Comparison of ENCODE assay signal across 13 mouse cellular contexts in the genomic region with DNA sequence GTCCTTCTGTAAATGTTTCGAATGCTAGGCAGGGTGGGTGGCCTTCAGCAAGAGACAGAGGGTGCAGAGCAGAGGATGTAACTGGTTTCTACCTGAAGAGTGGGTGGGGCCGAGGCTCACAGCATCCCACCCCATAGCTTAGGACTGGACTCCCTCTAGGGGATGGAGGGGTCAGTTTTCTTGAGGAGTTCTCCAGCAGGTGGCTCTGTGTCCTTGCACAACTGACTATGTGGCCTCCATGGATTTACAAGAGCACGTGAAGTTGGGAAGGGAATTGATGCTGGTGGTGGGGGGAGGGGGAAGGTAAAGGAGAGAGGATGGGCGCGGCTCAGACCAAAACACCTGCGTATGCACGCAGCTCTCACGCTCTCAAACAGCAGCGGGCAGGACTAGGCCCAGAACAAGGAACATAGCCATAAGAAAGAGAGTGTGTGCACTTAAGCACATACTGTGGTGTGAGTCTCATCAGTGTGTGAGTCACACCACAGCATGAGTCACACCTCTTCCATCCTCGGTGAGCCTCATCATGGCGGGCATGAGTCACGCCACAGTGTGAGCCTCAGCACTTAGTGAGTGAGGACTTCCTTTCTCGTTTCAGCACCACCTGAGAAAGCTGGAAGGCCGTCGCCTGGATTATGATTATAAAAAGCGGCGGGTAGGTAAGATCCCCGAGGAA. TPM values are rescaled to one million over a fixed set of nuclear protein-coding genes. Genes with fewer than 3 reads are reported as not detected.
DNase-seq lines count a peak whose midpoint lies in the region; ATAC-seq and TF ChIP-seq lines count a peak whose summit lies in the region.
"Had no signal": no experiment of that assay in that cellular context is flagged by ENCODE, and none has a peak within 500 bp of the region (broad histone marks: within the 10 kb centered on the region; RNA-seq: fewer than 3 reads in every experiment).

No protein-coding gene starts in this region.

- H3K36me3 ChIP-seq in hindbrain, postnatal 0 days (ENCODE audit: insufficient read depth, low read length), result no peaks in the 10 kb centered on the region
- no peaks in the 10 kb centered on the region for H3K36me3 ChIP-seq in hindbrain, embryonic 11.5 days (ENCODE audit: control insufficient read depth, insufficient read depth, low read length)
- no peaks in the 10 kb centered on the region for H3K36me3 ChIP-seq in stomach, embryonic 16.5 days (ENCODE audit: control insufficient read depth, insufficient read depth, low read length)
- H3K36me3 ChIP-seq: liver, embryonic 13.5 days; midbrain, embryonic 12.5 days had no signal

- no peak overlapping the region for H3K4me2 ChIP-seq in hindbrain, postnatal 0 days (ENCODE audit: low read depth, low read length)
- H3K4me2 ChIP-seq in hindbrain, embryonic 11.5 days (replicated peaks; ENCODE audit: low read depth, low read length), result no peak overlapping the region
- H3K4me2 ChIP-seq in stomach, embryonic 16.5 days (ENCODE audit: low read depth, low read length), result no peak overlapping the region
- H3K4me2 ChIP-seq: liver, embryonic 13.5 days; midbrain, embryonic 12.5 days had no signal

- no peaks in the 10 kb centered on the region for H3K27me3 ChIP-seq in hindbrain, postnatal 0 days (ENCODE audit: insufficient read depth, low read length)
- H3K27me3 ChIP-seq in hindbrain, embryonic 11.5 days (ENCODE audit: control insufficient read depth, insufficient read depth, low read length), result no peaks in the 10 kb centered on the region
- no peaks in the 10 kb centered on the region for H3K27me3 ChIP-seq in stomach, embryonic 16.5 days (ENCODE audit: control insufficient read depth, insufficient read depth, low read length)
- H3K27me3 ChIP-seq: liver, embryonic 13.5 days; midbrain, embryonic 12.5 days had no signal

- ATAC-seq in hindbrain, postnatal 0 days, result peak; percentile 34; the same call in 1 of the 2 replicates
- ATAC-seq in hindbrain, embryonic 11.5 days (ENCODE audit: low FRiP score), result no peak
- peak; percentile 45; the same call in 1 of the 2 replicates for ATAC-seq in stomach, embryonic 16.5 days (ENCODE audit: insufficient read depth, low FRiP score)
- no peak for ATAC-seq in erythroid progenitor cell, adult 5-6 weeks (replicated peaks; ENCODE audit: low FRiP score, poor library complexity, severe bottlenecking)

- no peak overlapping the region for H3K9ac ChIP-seq in hindbrain, postnatal 0 days (replicated peaks; ENCODE audit: low read length)
- no peak overlapping the region for H3K9ac ChIP-seq in hindbrain, embryonic 11.5 days (ENCODE audit: low read depth, low read length)
- H3K9ac ChIP-seq in stomach, embryonic 16.5 days (ENCODE audit: low read length), result no peak overlapping the region
- H3K9ac ChIP-seq: liver, embryonic 13.5 days; midbrain, embryonic 12.5 days had no signal

- peak; percentile 23 for DNase-seq in hindbrain, postnatal 0 days (ENCODE audit: low spot score)
- no peak for DNase-seq in hindbrain, embryonic 11.5 days (ENCODE audit: low spot score)
- DNase-seq in right cerebral cortex, adult 18-20 months, result peak; percentile 77
- DNase-seq in right cerebral cortex, postnatal 10 days (ENCODE audit: low spot score in 2 of 2), result no peak
- peak; percentile 47 to 59 for DNase-seq in adrenal gland, postnatal 36 days
- no peak for DNase-seq in thymus, postnatal 36 days
- DNase-seq: cerebellum, adult 11-12 months; gastrocnemius, postnatal 25 days; liver, embryonic 13.5 days had no signal

- H3K4me1 ChIP-seq in hindbrain, postnatal 0 days (ENCODE audit: insufficient read depth, low read length), result no peaks in the 10 kb centered on the region
- H3K4me1 ChIP-seq in hindbrain, embryonic 11.5 days (replicated peaks; ENCODE audit: control insufficient read depth, insufficient read depth, low read length), result no peaks in the 10 kb centered on the region
- no peaks in the 10 kb centered on the region for H3K4me1 ChIP-seq in stomach, embryonic 16.5 days (ENCODE audit: control insufficient read depth, insufficient read depth, low read length)
- H3K4me1 ChIP-seq: liver, embryonic 13.5 days; midbrain, embryonic 12.5 days had no signal

- H3K4me3 ChIP-seq in hindbrain, postnatal 0 days (ENCODE audit: low read length), result no peak overlapping the region
- no peak overlapping the region for H3K4me3 ChIP-seq in hindbrain, embryonic 11.5 days (ENCODE audit: low read depth, low read length)
- H3K4me3 ChIP-seq in stomach, embryonic 16.5 days (replicated peaks; ENCODE audit: low read length), result no peak overlapping the region
- H3K4me3 ChIP-seq: layer of hippocampus, adult 2 months; liver, embryonic 13.5 days; midbrain, embryonic 12.5 days had no signal

- H3K9me3 ChIP-seq in hindbrain, postnatal 0 days (ENCODE audit: low read length), result no peaks in the 10 kb centered on the region
- H3K9me3 ChIP-seq in hindbrain, embryonic 11.5 days (ENCODE audit: control insufficient read depth, low read length), result no peaks in the 10 kb centered on the region
- no peaks in the 10 kb centered on the region for H3K9me3 ChIP-seq in stomach, embryonic 16.5 days (replicated peaks; ENCODE audit: control insufficient read depth, low read length)
- H3K9me3 ChIP-seq: liver, embryonic 13.5 days; midbrain, embryonic 12.5 days had no signal

- peak; percentile 63 for TF ChIP-seq CTCF in hindbrain, postnatal 0 days (IDR thresholded peaks at IDR 0.05; ENCODE audit: low read depth)

- H3K27ac ChIP-seq in hindbrain, postnatal 0 days, result no peak overlapping the region
- H3K27ac ChIP-seq in hindbrain, embryonic 11.5 days (ENCODE audit: low read depth, low read length), result no peak overlapping the region
- no peak overlapping the region for H3K27ac ChIP-seq in stomach, embryonic 16.5 days (ENCODE audit: low read length)
- H3K27ac ChIP-seq: layer of hippocampus, adult 2 months; liver, embryonic 13.5 days; midbrain, embryonic 12.5 days had no signal

- WGBS in hindbrain, postnatal 0 days, result 83% methylated on average over 18 of the region's 18 CpGs
- 81% methylated on average over 18 of the region's 18 CpGs for WGBS in hindbrain, embryonic 11.5 days
- 66% methylated on average over 18 of the region's 18 CpGs for WGBS in stomach, embryonic 16.5 days

RNA-seq across cellular contexts. Expression of a gene that starts 59.8 kb away (rescaled TPM):
- total RNA-seq in hindbrain, postnatal 0 days (2014; rRNA removed), result 3.5 and 9.7 TPM in 2 replicates
- 1.5 and 2.3 TPM in 2 replicates for polyA plus RNA-seq in hindbrain, postnatal 0 days (2015; fragmentation: Nextera tagmentation; extraction: Ambion mirVana)
- polyA plus RNA-seq in hindbrain, embryonic 11.5 days (2014; fragmentation: Nextera tagmentation; extraction: Ambion mirVana), result 0.15 and 0.66 TPM in 2 replicates
- total RNA-seq in adrenal gland, postnatal 36 days (2021), result 1 to 10 TPM; 2.0 to 3.4 TPM
- polyA plus RNA-seq in stomach, embryonic 16.5 days (2015; fragmentation: Nextera tagmentation; extraction: Ambion mirVana), result 2.2 and 2.3 TPM in 2 replicates
- under 0.01 TPM in 1 of 2 replicates, not detected in the other for total RNA-seq in erythroid progenitor cell, adult 5-6 weeks (2015; ENCODE audit: low replicate concordance)
- not detected in 2 replicates for total RNA-seq in erythroid progenitor cell, adult 5-6 weeks (2017; ENCODE audit: low replicate concordance)

Comparison
In these comparisons a context has a peak if more than half of its experiments do, and no peak if none do; other contexts are left out.
1. ATAC-seq: peak in hindbrain, postnatal 0 days (single experiment) and stomach, embryonic 16.5 days (single experiment); none in hindbrain, embryonic 11.5 days (single experiment) and erythroid progenitor cell, adult 5-6 weeks (single experiment).
2. DNase-seq: peak in hindbrain, postnatal 0 days (single experiment), right cerebral cortex, adult 18-20 months (single experiment) and adrenal gland, postnatal 36 days (2 of 2); none in hindbrain, embryonic 11.5 days (single experiment), right cerebral cortex, postnatal 10 days (0 of 2) and thymus, postnatal 36 days (0 of 2).